Mouse (Mus musculus): Measurements from ENCODE around the gene Scrt2.
A peak's percentile ranks its signal among the peaks of the same experiment; 100 is the strongest.

The Scrt2 gene

DNA sequence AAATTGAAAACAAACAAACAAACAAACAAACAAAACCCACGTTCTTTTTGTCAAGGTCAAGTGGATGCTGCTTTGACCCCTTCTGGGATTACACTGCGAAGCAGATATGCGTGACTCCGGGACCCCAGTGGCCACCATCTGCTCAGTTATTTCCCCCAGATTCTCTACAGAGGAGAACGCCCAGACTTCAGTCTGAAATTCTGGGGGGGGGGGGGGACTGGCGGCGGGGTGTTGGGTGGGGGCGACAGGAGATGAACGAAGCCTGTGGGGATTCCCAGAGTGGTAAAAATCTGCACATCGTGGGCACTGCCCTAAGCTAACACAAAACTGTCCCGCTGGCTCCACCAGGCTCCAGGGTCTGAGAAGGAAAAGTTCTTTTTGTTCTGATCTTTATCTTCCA, 61.2 kb downstream of the Scrt2 start:
- no peak for DNase-seq (ENCODE audit: low read depth, low spot score)

GRCm38 (mm10) chr2:152143279-152144157, 62.2 kb downstream of the Scrt2 start, which contains the start of gene Tcf15:
Gene Tcf15 (plus strand): TSS chr2:152143561.
- DNase-seq (ENCODE audit: low read depth, low spot score), result peak; percentile 93

- no peak for DNase-seq (ENCODE audit: low read depth, low spot score)
Observed at GRCm38 (mm10) chr2:152144158-152144450, 62.8 kb downstream of the Scrt2 start.

- DNase-seq (ENCODE audit: low read depth, low spot score), result no peak
Observed at GRCm38 (mm10) chr2:152144501-152144900, 63.2 kb downstream of the Scrt2 start.
